Mouse (Mus musculus) forebrain, embryonic 13.5 days (tissue): Measurements from ENCODE around the gene Il1r1. TPM values are rescaled to one million over a fixed set of nuclear protein-coding genes. Genes with fewer than 3 reads are reported as not detected.
"Not testable (repeated sequence)": the region's sequence is repeated elsewhere in the genome, so short reads cannot be mapped to it uniquely, and the experiment has no call there.

Source experiments
- ATAC-seq: fragments of 200-750 bp; cut with Nextera tagmentation; 2 replicates; pipeline ENCODE4 v1.8.0; 2017
- H3K27ac ChIP-seq: fragments of 300-500 bp; sonication (generic); 2 replicates; pipeline ENCODE4 v1.5.1; 2015; ENCODE audit warnings: inconsistent platforms, mild to moderate bottlenecking, moderate library complexity
- H3K27me3 ChIP-seq: fragments of 300-500 bp; sonication (generic); 2 replicates; pipeline ENCODE4 v1.6.1; 2015; ENCODE audit warnings: mild to moderate bottlenecking, inconsistent platforms
- H3K36me3 ChIP-seq: fragments of 300-500 bp; sonication (generic); 2 replicates; pipeline ENCODE4 v1.6.1; 2015; ENCODE audit warnings: mild to moderate bottlenecking, inconsistent platforms; ENCODE audit not compliant: poor library complexity, severe bottlenecking
- H3K4me1 ChIP-seq: fragments of 300-500 bp; sonication (generic); 2 replicates; pipeline ENCODE4 v1.6.1; 2015; ENCODE audit warnings: inconsistent platforms
- H3K4me2 ChIP-seq: fragments of 300-500 bp; sonication (generic); 2 replicates; pipeline ENCODE4 v1.6.1; 2015; ENCODE audit warnings: inconsistent platforms, mild to moderate bottlenecking, moderate library complexity
- H3K4me3 ChIP-seq: fragments of 300-500 bp; sonication (generic); 2 replicates; pipeline ENCODE4 v1.5.1; 2015; ENCODE audit warnings: mild to moderate bottlenecking, inconsistent platforms
- H3K9ac ChIP-seq: fragments of 300-500 bp; sonication (generic); 2 replicates; pipeline ENCODE4 v1.6.1; 2015; ENCODE audit warnings: mild to moderate bottlenecking, inconsistent platforms
- H3K9me3 ChIP-seq: fragments of 300-500 bp; sonication (generic); replicated peaks from 2 replicates; pipeline ENCODE4 v1.6.1; 2016; ENCODE audit warnings: inconsistent platforms
- WGBS: fragments of 180-500 bp; shearing (Covaris S2); methylation state at CpG from one replicate; pipeline ENCODE4 v1.1.7; 2015; 5-methylcytosine and 5-hydroxymethylcytosine counted together
- polyA plus RNA-seq: library from polyadenylated mRNA; unstranded; fragments of >200 nt; fragmentation: Nextera tagmentation; extraction: Ambion mirVana; gene quantifications from 2 replicates; pipeline ENCODE4 v1.2.1, GENCODE M21; 2015

The Il1r1 gene
- polyA plus RNA-seq, 1 experiment from 2014 or later, result 0.70 TPM

DNA sequence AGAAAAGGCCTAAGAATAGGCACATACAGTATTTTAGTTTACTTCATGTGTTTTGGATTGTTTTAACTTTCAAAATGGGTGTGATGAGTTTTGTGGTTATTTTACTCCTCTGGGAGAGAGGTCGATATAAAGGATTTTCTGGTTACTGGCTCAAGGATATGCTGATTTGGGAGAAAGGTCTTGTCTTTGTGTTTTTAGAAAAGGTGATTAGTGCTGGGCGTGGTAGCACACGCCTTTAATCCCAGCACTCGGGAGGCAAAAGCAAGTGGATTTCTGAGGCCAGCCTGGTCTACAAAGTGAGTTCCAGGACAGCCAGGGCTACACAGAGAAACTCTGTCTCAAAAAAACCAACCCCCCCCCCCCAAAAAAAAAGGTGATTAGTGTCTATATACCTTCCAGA is 79.4 kb downstream of the Il1r1 start:
- WGBS, result 56% methylated on average over 4 of the region's 4 CpGs
- not testable (repeated sequence) for H3K9me3 ChIP-seq, H3K4me2 ChIP-seq, H3K9ac ChIP-seq, H3K4me3 ChIP-seq, ATAC-seq, H3K36me3 ChIP-seq, H3K27me3 ChIP-seq, H3K4me1 ChIP-seq, H3K27ac ChIP-seq

DNA sequence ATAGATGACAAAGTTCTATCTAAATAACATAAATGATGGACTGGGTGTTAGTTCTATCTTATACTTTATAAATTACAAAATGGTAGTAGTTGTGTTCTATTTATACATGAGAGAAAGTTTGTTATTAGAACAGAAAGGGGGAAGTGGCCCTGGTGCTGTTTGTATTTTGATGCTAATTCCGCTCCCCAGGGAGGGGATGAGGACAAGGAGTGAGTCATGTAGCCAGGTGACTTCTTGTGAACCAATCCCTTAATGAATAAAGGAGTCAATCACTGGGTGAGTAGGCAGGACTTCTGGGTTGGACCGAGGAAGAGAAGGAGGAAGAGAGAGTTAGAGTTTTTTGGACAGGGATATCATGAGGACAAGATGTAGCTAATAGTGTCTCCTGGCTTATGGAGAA is 81.2 kb downstream of the Il1r1 start:
- WGBS, result 80% methylated on average over 2 of the region's 2 CpGs
- Histone ChIP-seq H3K36me3 (no peaks in the 10 kb centered on the region), H3K4me2 (no peak overlapping the region), H3K4me1 (no peaks in the 10 kb centered on the region), H3K9me3 (no peaks in the 10 kb centered on the region), H3K27me3 (no peaks in the 10 kb centered on the region), H3K4me3 (no peak overlapping the region), H3K9ac (no peak overlapping the region), H3K27ac (no peak overlapping the region)
- ATAC-seq, result no peak

DNA sequence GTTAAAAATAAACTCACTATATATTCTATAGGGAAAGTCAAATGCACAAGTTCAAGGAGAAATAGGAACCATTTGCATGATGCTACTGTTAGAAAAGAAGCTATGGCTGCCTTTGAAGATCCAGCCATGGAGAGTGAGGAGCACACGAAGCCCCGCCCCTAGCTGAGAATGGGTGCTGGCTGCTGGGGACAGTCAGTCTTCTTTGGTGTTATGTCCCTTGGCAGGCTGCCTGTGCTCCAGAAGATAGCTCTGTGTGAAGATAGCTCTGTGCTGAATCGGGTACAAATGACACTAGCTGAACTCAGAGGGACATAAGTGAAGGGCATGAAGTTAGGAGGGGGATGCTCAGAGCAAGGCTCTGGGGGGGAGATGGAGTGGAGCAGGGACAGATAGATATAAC is 86.2 kb downstream of the Il1r1 start:
- no peak overlapping the region for H3K27ac ChIP-seq
- H3K9ac ChIP-seq, result no peak overlapping the region
- ATAC-seq, result no peak
- no peaks in the 10 kb centered on the region for H3K4me1 ChIP-seq
- WGBS, result 91% methylated on average over 3 of the region's 3 CpGs
- H3K4me3 ChIP-seq, result no peak overlapping the region
- H3K4me2 ChIP-seq, result no peak overlapping the region
- H3K27me3 ChIP-seq, result no peaks in the 10 kb centered on the region
- no peaks in the 10 kb centered on the region for H3K9me3 ChIP-seq
- no peaks in the 10 kb centered on the region for H3K36me3 ChIP-seq

DNA sequence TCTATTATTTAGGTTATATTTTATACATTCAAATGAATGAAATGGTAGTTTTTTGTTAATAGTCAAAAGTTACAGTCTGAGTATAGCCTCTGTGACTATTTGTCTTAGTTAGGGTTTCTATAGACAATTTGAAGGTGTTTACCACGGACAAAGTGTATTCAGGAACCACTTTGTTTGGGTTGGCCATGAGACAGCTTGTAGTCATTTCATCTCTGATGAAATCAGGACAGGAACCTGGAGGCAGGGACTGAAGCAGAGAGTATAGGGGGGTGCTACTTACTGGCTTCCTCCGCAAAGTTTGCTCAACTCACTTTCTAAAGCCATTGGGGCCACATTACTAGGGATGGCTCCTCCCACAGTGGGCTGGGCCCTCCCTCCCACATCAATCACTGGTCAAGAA is 86.7 kb downstream of the Il1r1 start:
- H3K4me3 ChIP-seq, result no peak overlapping the region
- H3K36me3 ChIP-seq, result no peaks in the 10 kb centered on the region
- H3K27me3 ChIP-seq, result no peaks in the 10 kb centered on the region
- no peaks in the 10 kb centered on the region for H3K9me3 ChIP-seq
- WGBS, result 84% methylated on average over 2 of the region's 2 CpGs
- no peak overlapping the region for H3K27ac ChIP-seq
- no peak overlapping the region for H3K9ac ChIP-seq
- H3K4me2 ChIP-seq, result no peak overlapping the region
- ATAC-seq, result no peak
- no peaks in the 10 kb centered on the region for H3K4me1 ChIP-seq

DNA sequence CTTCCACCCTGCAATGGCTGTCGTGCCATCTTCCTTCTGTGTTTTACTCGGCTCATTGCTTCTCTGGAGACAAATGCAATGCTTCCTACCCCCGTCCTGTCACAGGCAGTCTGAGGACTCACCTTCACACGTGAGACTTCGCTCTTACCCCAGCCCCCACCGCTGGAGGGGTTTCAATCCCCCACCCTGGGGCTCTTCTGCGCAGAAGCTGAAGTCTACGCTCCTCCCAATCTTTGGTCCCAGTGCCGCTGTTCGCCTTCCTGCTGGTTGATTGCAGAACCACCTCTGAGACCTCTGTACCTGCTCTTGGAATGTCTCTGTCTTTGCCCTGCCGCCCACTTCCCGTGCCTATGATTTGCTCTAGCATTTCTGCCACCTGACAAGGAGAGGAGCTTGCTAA is 89.1 kb downstream of the Il1r1 start:
- WGBS, result 86% methylated on average over 12 of the region's 12 CpGs
- Histone ChIP-seq H3K27me3 (no peaks in the 10 kb centered on the region), H3K4me3 (no peak overlapping the region), H3K27ac (no peak overlapping the region), H3K36me3 (no peaks in the 10 kb centered on the region), H3K9ac (no peak overlapping the region), H3K9me3 (no peaks in the 10 kb centered on the region), H3K4me2 (no peak overlapping the region), H3K4me1 (no peaks in the 10 kb centered on the region)
- no peak for ATAC-seq

DNA sequence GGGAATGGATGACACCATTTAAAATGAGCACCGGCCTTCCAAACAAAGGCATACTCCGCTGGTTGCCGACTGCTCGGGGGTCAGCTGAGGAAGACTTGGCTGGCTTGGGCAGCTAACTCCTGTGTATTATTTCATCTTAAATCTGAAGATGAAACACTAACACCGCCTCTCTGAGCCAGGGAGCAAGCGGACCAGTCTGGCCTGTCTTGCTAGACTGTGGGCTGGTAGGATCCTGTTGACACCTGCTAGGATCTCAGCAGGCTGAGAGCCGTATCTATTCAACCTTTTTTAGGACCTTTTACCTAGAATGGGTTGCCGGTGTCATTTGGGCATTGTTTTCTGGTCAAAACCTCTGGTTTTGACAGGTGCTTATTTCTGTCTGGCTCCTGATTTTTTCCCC is 92.8 kb downstream of the Il1r1 start:
- Histone ChIP-seq H3K4me3 (no peak overlapping the region), H3K9ac (no peak overlapping the region), H3K36me3 (no peaks in the 10 kb centered on the region), H3K27ac (no peak overlapping the region), H3K4me2 (no peak overlapping the region), H3K9me3 (no peaks in the 10 kb centered on the region), H3K4me1 (no peaks in the 10 kb centered on the region), H3K27me3 (no peaks in the 10 kb centered on the region)
- ATAC-seq, result no peak
- 91% methylated on average over 8 of the region's 8 CpGs for WGBS

DNA sequence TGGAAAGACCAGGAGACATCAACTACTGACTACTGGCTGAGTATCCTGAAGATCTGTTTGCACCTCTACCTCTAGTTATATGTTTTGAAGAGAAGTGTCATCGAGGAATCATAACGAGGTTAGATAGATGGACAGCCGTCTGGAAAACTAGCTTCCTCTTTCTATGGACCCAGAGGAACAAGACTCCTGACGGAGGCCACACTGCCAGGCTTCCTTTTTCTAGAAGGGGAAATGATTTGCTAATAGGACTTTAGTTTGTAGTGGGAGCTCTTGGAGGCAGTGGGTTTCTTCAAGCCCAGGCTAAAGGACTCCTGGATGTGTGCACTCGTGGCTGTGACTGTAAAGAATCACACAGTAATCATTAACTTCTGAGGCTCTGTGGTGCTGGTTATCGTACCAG is 96.9 kb downstream of the Il1r1 start:
- no peaks in the 10 kb centered on the region for H3K9me3 ChIP-seq
- no peak overlapping the region for H3K27ac ChIP-seq
- no peak overlapping the region for H3K9ac ChIP-seq
- no peak overlapping the region for H3K4me3 ChIP-seq
- H3K36me3 ChIP-seq, result no peaks in the 10 kb centered on the region
- peaks cover 12% of the 10 kb centered on the region for H3K4me1 ChIP-seq
- ATAC-seq, result no peak
- H3K27me3 ChIP-seq, result peaks cover 33% of the 10 kb centered on the region
- no peak overlapping the region for H3K4me2 ChIP-seq
- WGBS, result 85% methylated on average over 6 of the region's 6 CpGs

DNA sequence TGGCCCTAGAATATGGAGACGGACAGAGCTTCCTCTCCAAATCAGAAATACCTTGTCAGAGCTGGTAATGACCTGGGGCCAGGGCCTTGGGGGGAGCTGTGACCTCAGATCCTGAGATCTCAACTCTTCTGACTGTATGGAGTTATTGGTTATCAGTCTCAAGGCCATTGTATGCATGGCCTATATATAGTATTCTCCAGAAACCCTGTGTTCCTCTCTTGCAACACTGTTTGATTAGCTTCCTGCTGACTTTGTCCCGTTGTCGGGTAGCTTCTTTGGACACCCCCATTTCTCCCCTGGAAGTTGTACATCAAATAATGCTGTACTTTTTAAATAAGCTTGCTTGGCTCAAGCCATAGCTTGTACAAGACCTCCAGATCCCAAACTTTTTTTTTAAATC is 97.7 kb downstream of the Il1r1 start:
- no peak overlapping the region for H3K4me3 ChIP-seq
- H3K36me3 ChIP-seq, result no peaks in the 10 kb centered on the region
- H3K27me3 ChIP-seq, result peaks cover 35% of the 10 kb centered on the region
- peaks cover 12% of the 10 kb centered on the region for H3K4me1 ChIP-seq
- no peak for ATAC-seq
- no peak overlapping the region for H3K4me2 ChIP-seq
- no peak overlapping the region for H3K27ac ChIP-seq
- H3K9me3 ChIP-seq, result no peaks in the 10 kb centered on the region
- 90% methylated on average over 3 of the region's 3 CpGs for WGBS
- H3K9ac ChIP-seq, result no peak overlapping the region

DNA sequence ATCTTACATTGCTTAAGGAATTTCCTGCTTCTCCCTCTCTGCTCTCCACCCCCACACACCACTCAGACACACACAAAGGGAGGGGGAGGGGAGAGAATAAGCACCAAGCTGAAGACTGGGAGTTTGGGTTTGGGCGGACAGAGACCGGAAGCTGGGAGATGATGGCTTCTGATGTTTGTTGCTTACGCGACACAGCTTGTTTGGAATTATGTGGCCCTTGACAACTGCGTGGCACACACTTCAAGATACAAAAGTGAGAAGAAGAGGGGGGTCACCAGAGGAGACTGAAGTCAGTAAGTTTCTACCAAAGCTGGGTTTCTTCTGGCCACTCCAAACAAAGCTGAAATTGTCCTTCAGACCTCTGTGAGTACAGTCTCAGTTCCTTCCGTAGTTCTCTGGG is 99.6 kb downstream of the Il1r1 start, which contains the start of gene Il1rl2:
Il1rl2 (plus strand) TSS at position 154 of the 400 bp plus-strand sequence.
- Histone ChIP-seq H3K27ac (no peak within 1 kb of the TSS), H3K4me3 (peak within 1 kb of the TSS; percentile 39), H3K9me3 (no peaks in the 10 kb centered on the region), H3K27me3 (peaks cover 35% of the 10 kb centered on the region), H3K36me3 (no peaks in the 10 kb centered on the region), H3K9ac (peak within 1 kb of the TSS; percentile 57), H3K4me2 (peak within 1 kb of the TSS; percentile 70), H3K4me1 (peaks cover 12% of the 10 kb centered on the region)
- 34% methylated on average over 6 of the region's 6 CpGs for WGBS
- no peak for ATAC-seq

DNA sequence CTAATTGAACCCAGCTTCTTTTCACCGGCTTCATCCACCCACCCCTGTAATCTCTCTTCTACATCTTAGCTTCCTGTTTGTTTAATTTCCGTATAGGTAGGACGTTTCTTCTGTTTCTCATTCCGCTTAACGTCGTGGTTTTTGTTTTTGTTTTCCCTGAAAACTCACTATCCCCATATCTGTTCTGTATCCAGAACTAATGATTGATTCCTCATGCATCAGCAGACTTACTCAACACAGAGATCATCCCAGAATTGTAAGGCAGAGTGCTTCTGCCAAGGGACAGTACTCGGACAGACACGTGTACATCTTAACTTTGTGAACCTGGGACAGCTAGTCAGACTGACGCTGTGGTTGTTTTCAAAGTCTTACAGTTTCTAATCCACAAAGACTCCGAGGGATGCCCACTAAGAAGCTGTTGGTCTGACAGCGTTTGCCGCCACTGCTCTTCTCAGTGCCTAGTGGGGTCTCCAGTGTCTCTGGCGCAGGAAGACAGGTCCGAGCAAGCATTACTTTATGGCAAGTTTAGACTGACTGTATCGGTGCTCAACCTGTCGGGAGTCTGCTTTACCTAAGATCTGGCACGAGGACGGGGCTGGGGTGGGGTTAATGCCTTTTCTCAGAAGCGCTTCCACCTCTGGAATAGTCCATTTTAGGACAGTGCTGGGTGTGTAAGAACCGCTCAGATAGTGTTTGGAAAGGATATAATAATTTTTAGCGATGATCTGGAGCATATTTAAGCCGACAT is 100.2 kb downstream of the Il1r1 start:
- H3K9ac ChIP-seq, result peak overlapping the region; percentile 57
- H3K4me1 ChIP-seq, result peaks cover 12% of the 10 kb centered on the region
- no peaks in the 10 kb centered on the region for H3K36me3 ChIP-seq
- H3K4me2 ChIP-seq, result peak overlapping the region; percentile 70
- WGBS, result 9% methylated on average over 22 of the region's 22 CpGs
- H3K27ac ChIP-seq, result no peak overlapping the region
- peak overlapping the region; percentile 39 for H3K4me3 ChIP-seq
- H3K9me3 ChIP-seq, result no peaks in the 10 kb centered on the region
- ATAC-seq, result no peak
- H3K27me3 ChIP-seq, result peaks cover 35% of the 10 kb centered on the region

DNA sequence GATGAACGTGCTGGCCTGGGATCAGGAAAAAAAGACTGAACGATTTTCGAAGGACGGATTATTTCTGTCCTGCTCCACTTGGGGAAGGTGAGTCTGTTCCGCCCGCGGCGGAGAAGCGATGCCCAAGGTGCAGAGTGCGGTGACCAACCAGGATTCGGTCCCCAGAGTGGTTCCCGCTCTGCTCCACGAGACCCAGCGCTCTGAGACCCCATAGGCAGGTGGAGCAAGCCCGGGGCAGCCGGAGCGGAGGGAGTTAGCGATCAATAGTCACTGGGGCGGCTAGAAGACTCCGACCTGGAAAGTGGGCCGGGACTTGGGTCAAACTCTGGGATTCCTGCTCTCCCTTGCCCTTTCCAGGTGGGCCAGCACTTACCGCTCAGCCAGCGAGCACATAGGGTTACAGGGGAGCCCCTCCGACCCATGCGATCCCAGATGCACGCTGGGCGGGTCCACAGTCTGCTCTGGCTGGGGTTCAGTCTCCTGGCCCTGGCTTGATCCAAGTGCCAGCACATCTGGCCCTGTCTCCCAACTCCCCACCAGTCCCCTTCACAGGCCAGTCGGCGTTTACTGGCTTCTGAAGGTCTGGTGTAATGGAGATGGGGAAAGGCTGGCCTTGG is 100.9 kb downstream of the Il1r1 start:
- Histone ChIP-seq H3K9ac (peak overlapping the region; percentile 57), H3K36me3 (no peaks in the 10 kb centered on the region), H3K4me1 (peaks cover 12% of the 10 kb centered on the region), H3K9me3 (no peaks in the 10 kb centered on the region), H3K27me3 (peaks cover 35% of the 10 kb centered on the region), H3K4me2 (peak overlapping the region; percentile 70), H3K27ac (no peak overlapping the region), H3K4me3 (peak overlapping the region; percentile 39)
- under 1% methylated on average over 29 of the region's 29 CpGs for WGBS
- ATAC-seq, result no peak; the same call in 1 of the 2 replicates

DNA sequence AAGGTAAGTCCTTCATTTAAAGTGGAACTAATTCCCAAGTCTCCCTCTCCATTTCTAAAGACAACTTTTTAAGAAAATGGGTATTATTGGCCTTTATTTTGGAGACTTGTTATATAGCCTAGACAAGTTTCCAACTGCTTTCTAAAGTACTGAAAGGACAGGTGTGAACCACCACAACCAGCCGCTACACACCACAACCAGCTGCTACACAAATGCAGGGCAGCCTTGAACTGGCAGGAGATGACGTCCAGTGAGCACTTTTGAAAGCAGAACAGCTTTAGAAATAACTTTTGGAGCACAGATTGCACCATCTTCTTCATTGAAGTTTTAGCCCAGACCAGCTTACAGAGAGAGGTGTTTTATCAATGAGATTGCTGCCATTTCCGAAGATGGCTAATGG is 102.7 kb downstream of the Il1r1 start:
- Histone ChIP-seq H3K4me2 (no peak overlapping the region), H3K9me3 (no peaks in the 10 kb centered on the region), H3K36me3 (no peaks in the 10 kb centered on the region), H3K4me1 (peaks cover 12% of the 10 kb centered on the region), H3K27me3 (peaks cover 35% of the 10 kb centered on the region), H3K27ac (no peak overlapping the region), H3K4me3 (no peak overlapping the region), H3K9ac (no peak overlapping the region)
- no peak for ATAC-seq
- WGBS, result 82% methylated on average over 3 of the region's 3 CpGs

DNA sequence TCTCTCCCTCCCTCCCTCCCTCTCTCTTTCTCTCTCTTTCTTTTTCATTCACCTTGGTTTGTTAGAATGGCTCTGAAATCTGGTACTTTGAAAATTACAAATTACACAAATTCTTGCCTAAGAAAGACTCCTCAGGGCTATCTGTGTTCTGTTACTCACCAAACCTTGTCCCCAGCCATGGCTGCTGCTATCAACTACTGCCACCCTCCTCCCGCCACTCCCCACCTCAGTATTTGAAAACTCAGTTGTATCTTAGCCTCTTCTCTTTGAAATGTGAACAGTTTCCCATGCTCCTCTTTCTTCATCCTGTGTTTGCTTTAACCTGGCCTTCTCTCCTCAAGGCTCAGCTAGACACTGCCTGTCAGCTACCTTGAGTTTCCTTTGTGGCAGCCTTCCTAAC is 104.6 kb downstream of the Il1r1 start:
- no peaks in the 10 kb centered on the region for H3K9me3 ChIP-seq
- peaks cover 12% of the 10 kb centered on the region for H3K4me1 ChIP-seq
- peaks cover 24% of the 10 kb centered on the region for H3K27me3 ChIP-seq
- H3K4me3 ChIP-seq, result no peak overlapping the region
- WGBS, result 81% methylated on average over 1 of the region's 1 CpGs
- H3K36me3 ChIP-seq, result no peaks in the 10 kb centered on the region
- H3K27ac ChIP-seq, result no peak overlapping the region
- no peak for ATAC-seq
- H3K9ac ChIP-seq, result no peak overlapping the region
- H3K4me2 ChIP-seq, result no peak overlapping the region
